Mouse (Mus musculus) cortical plate, adult 2 months (tissue): ENCODE results near the gene Arhgap6. TPM values are rescaled to one million over a fixed set of nuclear protein-coding genes. Genes with fewer than 3 reads are reported as not detected.

Source experiments
- H3K27ac ChIP-seq: fragments of 200-500 bp; 2 replicates; pipeline ENCODE4 v1.5.1; 2012; ENCODE audit warnings: low read length, control low read depth, inconsistent platforms; ENCODE audit not compliant: insufficient read depth
- H3K4me1 ChIP-seq: fragments of 200-500 bp; 2 replicates; pipeline ENCODE4 v1.6.1; 2011; ENCODE audit warnings: low read length; ENCODE audit not compliant: control insufficient read depth, insufficient read depth
- H3K4me3 ChIP-seq: fragments of 200-500 bp; 2 replicates; pipeline ENCODE4 v1.5.1; 2011; ENCODE audit warnings: mild to moderate bottlenecking, low read length, control low read depth; ENCODE audit not compliant: insufficient read depth
- CTCF ChIP-seq: fragments of 200-500 bp; IDR thresholded peaks from 2 replicates; pipeline ENCODE4 v1.5.1; 2011; ENCODE audit warnings: mild to moderate bottlenecking, control low read depth, low read length; ENCODE audit not compliant: insufficient read depth; ENCODE audit errors: extremely low read depth
- POLR2A ChIP-seq: fragments of 200-500 bp; IDR thresholded peaks from 2 replicates; pipeline ENCODE4 v1.6.1; 2011; ENCODE audit warnings: mild to moderate bottlenecking, low read length, control low read depth; ENCODE audit not compliant: insufficient read depth; ENCODE audit errors: extremely low read depth
- polyA plus RNA-seq: library from polyadenylated mRNA; depleted of rRNA; stranded (reverse); fragments of >200 nt; gene quantifications from 2 replicates; pipeline ENCODE4 v1.2.3, GENCODE M21; 2012

Arhgap6 gene
- polyA plus RNA-seq, 1 experiment, result 3.0 TPM

DNA sequence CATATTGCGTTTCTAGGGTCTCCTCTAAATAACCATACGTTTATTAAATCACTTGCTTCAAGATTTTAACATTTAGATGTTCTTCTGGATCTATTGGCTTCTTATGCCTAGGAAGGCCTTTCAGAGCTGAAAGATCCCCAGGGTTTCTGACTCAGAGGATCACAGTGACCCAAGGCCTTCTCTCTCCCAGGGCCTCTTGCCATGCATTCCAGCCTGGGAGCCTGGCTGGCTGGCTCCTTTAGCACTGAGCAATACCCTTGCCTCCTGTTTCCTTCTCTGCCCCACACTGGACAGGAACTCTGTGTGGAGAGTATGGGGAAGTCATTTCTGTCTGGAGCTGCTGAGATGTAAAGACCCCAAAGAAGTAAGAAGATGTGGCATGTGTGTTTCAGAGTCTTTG, 376.1 kb downstream of the Arhgap6 start:
- TF ChIP-seq CTCF (no peak), POLR2A (no peak)

DNA sequence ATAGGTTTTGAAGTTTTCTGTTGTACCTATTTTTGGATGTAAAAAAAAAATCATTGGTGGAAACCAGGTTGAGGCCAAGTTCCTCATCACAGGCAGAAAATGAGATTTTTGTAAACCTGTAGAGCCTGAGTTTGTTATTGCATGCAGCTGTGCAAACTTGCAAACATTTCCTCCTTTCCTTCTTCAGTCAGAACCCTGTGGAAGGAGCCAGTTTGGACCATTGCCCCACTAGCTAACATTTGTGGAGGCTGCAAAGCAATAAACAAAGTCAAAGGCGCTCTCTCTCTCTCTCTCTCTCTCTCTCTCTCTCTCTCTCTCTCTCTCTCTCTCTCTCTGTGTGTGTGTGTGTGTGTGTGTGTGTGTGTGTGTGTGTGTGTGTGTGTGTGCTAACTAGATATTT, 378.9 kb downstream of the Arhgap6 start:
- Histone ChIP-seq H3K4me1 (no peaks in the 10 kb centered on the region), H3K4me3 (no peak overlapping the region), H3K27ac (no peak overlapping the region)
- no peak for TF ChIP-seq CTCF
- no peak for TF ChIP-seq POLR2A

More for the DNA sequence above, 376.1 kb downstream of the Arhgap6 start:
- Histone ChIP-seq H3K4me1 (no peaks in the 10 kb centered on the region), H3K4me3 (no peak overlapping the region), H3K27ac (no peak overlapping the region)

DNA sequence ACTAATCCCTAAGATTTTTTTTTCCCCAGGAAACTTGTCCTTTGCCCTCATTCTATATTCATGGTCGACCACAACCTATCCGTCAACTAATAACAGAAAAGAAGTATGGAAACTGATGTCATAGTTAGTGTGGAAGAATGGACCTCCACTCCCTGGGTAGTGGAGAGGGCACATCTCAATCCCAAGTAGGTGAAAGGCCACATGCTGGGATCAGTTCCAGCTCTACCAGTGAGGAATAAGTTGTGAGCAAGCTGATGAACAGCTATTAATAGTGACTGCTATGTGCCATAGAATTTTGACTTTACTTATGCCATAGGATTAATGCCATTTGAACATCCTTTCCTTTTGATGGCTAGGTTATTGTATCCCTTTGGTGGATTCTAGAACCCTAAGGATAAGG, 383.7 kb downstream of the Arhgap6 start:
- Histone ChIP-seq H3K27ac (no peak overlapping the region), H3K4me1 (no peaks in the 10 kb centered on the region), H3K4me3 (no peak overlapping the region)
- no peak for TF ChIP-seq CTCF
- no peak for TF ChIP-seq POLR2A

DNA sequence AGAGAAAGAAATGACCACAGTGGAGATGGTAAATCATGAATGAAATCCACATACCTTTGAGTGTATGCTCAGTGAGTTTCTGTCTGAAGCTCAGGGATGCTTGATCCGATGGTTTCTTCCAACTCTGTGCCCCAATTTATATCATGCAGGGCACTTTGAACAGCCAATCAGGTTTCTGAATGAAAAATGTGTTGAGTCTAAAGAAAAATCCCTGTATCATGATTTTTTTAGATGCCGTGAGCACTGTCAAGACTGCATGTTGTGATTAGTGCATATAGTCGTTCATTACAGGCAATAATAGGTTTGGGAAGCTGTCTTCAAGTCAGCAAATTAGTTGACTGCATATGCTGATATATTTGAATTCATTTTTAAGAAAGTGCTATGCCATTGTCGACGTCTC, 392.2 kb downstream of the Arhgap6 start, which contains the start of gene Amelx:
TSS of gene Amelx (minus strand) at position 101 of the 400 bp plus-strand sequence.
- no peak within 1 kb of the TSS for H3K4me3 ChIP-seq
- H3K27ac ChIP-seq, result no peak within 1 kb of the TSS
- TF ChIP-seq POLR2A (no peak), CTCF (no peak)
- no peaks in the 10 kb centered on the region for H3K4me1 ChIP-seq

DNA sequence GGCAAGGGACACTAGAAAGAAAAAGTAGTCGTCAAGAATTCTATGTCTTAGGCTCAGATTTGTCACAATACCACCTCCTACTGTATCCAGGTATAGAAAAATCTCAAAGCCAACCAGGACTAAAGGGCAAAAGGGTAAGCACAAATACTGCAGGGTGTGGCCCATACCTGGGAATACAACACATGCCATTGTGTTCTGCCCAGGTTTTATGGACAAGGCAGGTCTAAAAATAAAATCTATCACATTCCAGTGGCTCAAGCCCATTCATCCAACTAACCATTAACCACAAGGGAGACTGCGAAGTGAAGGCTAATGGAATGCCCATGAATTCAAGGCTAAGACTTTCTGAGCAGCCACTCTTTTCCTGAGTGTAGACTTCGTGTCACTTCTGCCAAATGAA, 415.1 kb downstream of the Arhgap6 start:
- Histone ChIP-seq H3K27ac (no peak overlapping the region), H3K4me1 (no peaks in the 10 kb centered on the region), H3K4me3 (no peak overlapping the region)
- TF ChIP-seq POLR2A (no peak), CTCF (no peak)

DNA sequence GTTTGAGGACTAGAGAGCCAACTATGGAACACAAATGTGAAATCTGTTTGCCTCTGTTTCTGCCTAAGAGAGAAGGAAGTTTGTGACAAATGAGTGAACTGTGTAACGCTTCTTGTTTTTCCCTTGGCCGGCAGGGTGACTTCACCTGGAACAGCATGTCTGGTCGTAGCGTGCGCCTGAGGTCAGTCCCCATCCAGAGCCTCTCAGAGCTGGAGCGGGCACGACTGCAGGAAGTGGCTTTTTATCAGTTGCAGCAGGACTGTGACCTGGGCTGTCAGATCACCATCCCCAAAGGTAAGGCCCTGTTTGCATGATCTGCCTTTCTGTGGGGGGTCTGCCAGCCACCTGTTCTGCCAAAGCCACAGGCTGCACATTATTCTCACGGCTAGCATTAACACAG, 425.2 kb downstream of the Arhgap6 start:
- Histone ChIP-seq H3K4me3 (no peak overlapping the region), H3K27ac (no peak overlapping the region), H3K4me1 (no peaks in the 10 kb centered on the region)
- TF ChIP-seq POLR2A (no peak), CTCF (no peak)

DNA sequence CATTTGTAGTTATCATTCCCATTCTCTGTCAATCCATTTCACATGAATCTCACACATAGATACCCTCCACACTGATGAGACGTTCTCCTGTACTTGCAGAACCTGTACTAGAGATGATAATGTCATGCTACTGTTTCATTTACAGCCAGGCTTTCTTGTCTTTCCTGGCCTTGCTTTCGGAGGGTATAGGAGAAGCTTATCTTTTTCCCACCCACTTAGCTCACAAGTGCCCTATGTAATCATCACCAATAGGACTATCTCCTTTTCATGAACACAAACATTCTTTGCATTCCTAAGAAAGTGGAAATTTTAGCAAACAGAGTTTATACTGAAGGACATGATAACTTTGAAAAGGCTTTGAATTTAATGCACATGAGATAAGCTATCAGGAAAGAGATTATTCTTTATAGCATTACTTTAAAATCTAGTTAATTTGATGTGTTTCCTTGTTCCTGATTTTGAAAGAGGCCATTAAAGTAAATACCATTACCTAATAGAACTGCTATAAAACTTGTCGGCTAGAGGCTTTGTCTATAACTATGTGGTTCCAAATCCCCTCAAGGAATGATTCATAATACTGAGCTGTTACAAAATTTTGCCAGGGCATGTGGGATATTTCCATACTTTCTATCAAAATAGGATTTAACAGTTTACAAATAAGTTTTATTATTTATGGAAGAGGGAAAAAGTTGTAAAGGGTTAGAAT, 427.6 kb downstream of the Arhgap6 start:
- no peak for TF ChIP-seq CTCF
- TF ChIP-seq POLR2A, result no peak
- no peak overlapping the region for H3K27ac ChIP-seq
- H3K4me3 ChIP-seq, result no peak overlapping the region
- H3K4me1 ChIP-seq, result no peaks in the 10 kb centered on the region

DNA sequence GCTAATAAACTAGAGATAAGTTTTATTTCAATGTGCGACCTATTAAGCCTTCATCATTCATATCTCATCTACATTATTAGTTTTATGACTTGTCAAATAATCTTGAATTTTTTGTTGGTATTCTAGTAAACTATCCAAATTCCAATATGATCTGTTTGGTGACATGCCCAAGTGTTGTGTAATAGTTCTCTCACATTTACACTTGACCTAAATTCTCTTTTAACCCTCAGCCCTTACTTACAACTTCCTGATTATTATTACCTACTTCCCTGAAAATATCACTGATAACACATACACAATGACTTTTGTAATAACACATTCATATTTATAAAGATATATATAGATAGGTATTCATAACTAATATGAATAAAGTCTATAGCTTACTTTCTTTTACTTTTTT, 461.0 kb downstream of the Arhgap6 start:
- TF ChIP-seq CTCF, result no peak
- TF ChIP-seq POLR2A, result no peak
- H3K27ac ChIP-seq, result no peak overlapping the region
- no peak overlapping the region for H3K4me3 ChIP-seq

DNA sequence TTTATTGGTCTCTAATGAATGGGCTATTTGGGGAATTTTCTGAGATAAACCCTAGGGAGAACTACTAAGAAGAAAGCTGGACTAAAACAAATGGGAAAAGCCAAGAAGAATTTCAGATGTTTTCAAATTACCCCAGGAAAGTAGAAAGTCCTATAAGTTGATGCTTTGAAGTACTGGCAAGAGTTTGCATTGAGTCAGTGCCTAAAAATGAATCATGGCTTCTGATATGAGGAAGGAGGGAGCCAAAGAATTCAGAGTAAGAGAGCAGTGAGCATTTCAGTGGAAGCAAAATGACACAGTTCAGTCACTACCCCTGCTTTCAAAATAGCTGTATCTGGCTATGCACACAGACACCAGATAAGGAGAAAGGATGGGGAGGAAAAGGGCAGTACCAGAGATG, 461.8 kb downstream of the Arhgap6 start:
- no peak overlapping the region for H3K4me3 ChIP-seq
- TF ChIP-seq CTCF (no peak), POLR2A (no peak)
- no peaks in the 10 kb centered on the region for H3K4me1 ChIP-seq
- H3K27ac ChIP-seq, result no peak overlapping the region

More for the DNA sequence above, 461.0 kb downstream of the Arhgap6 start:
- H3K4me1 ChIP-seq, result no peaks in the 10 kb centered on the region

DNA sequence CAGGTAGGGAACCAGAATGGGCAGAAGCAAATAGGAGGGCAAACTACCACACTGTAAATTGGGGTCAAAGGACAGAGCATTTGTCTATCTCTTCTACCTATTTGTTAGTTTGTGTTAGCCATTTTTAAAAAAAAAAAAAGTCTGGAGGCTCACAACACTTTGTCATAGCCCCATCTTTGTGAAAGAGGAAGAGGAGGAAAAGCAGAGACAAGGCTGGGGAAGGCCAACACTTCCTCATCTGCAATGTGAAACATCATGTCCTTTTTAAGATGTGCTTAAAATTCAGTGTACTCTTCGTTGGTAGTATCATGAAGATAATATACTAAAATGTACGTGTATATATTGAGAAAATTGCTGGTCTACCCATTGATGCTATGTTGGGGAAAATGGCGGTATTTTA, 466.1 kb downstream of the Arhgap6 start:
- no peak for TF ChIP-seq POLR2A
- TF ChIP-seq CTCF, result no peak
- H3K4me3 ChIP-seq, result no peak overlapping the region
- H3K4me1 ChIP-seq, result no peaks in the 10 kb centered on the region
- H3K27ac ChIP-seq, result no peak overlapping the region
